Mouse (Mus musculus): ENCODE measurements around the gene Tecpr2. TPM values are rescaled to one million over a fixed set of nuclear protein-coding genes. Genes with fewer than 3 reads are reported as not detected.
A peak's percentile ranks its signal among the peaks of the same experiment; 100 is the strongest.

Gene Tecpr2
- polyA plus RNA-seq, 1 experiment from 2014 or later, result 3.8 TPM

- Histone ChIP-seq H3K9ac (ENCODE audit: low read length) (no peak overlapping the region), H3K4me1 (ENCODE audit: control insufficient read depth, insufficient read depth, low read length) (no peaks in the 10 kb centered on the region), H3K36me3 (ENCODE audit: control insufficient read depth, insufficient read depth, low read length) (peaks cover 22% of the 10 kb centered on the region), H3K4me3 (ENCODE audit: low read depth, low read length) (no peak overlapping the region), H3K4me2 (ENCODE audit: low read length) (no peak overlapping the region), H3K27me3 (replicated peaks; ENCODE audit: control insufficient read depth, insufficient read depth, low read length) (no peaks in the 10 kb centered on the region), H3K27ac (ENCODE audit: low read depth, low read length) (no peak overlapping the region), H3K9me3 (replicated peaks; ENCODE audit: control insufficient read depth, low read length) (no peaks in the 10 kb centered on the region)
- ATAC-seq (no peak), DNase-seq (ENCODE audit: low spot score) (no peak)
Measured at GRCm38 (mm10) chr12:110860293-110860692, 28.8 kb upstream of the Tecpr2 start.

DNA sequence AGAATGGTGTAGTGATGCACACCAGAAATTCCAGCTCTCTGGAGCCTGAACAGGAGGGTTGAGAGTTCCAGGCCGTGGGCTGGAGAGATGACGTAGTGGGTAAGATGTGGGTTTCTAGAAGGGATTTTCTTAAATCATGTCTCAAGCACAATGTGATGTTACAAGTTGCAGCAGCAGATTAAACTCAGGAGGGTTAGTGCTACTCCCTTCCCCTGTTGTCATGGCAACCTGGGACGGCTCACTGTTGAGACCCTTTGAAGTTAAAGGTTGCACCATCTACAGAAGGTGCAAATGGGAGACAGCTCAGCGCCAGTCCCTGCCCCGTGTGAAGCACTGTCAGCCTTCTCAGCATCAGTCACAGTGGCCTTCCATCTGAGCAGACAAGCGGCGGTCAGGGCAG lies 27.8 kb upstream of the Tecpr2 start:
- WGBS, result 55% methylated on average over 7 of the region's 7 CpGs
- peaks cover 17% of the 10 kb centered on the region; the same call in 1 of the 2 replicates for H3K36me3 ChIP-seq (ENCODE audit: control insufficient read depth, insufficient read depth, low read length)
- ATAC-seq, result no peak
- no peaks in the 10 kb centered on the region for H3K4me1 ChIP-seq (ENCODE audit: control insufficient read depth, insufficient read depth, low read length)
- 0 out of 2 replicates have a peak overlapping the region, but pooled peaks have one; percentile 17 for H3K9ac ChIP-seq (ENCODE audit: low read length)
- H3K27me3 ChIP-seq (replicated peaks; ENCODE audit: control insufficient read depth, insufficient read depth, low read length), result no peaks in the 10 kb centered on the region
- no peaks in the 10 kb centered on the region for H3K9me3 ChIP-seq (replicated peaks; ENCODE audit: control insufficient read depth, low read length)
- peak; percentile 17 for DNase-seq (ENCODE audit: low spot score)
- no peak overlapping the region for H3K4me2 ChIP-seq (ENCODE audit: low read length)
- no peak overlapping the region for H3K27ac ChIP-seq (ENCODE audit: low read depth, low read length)
- H3K4me3 ChIP-seq (ENCODE audit: low read depth, low read length), result no peak overlapping the region

- 90% methylated on average over 6 of the region's 6 CpGs for WGBS
- H3K27ac ChIP-seq (ENCODE audit: low read depth, low read length), result no peak overlapping the region
- no peak overlapping the region for H3K9ac ChIP-seq (ENCODE audit: low read length)
- H3K4me3 ChIP-seq (ENCODE audit: low read depth, low read length), result no peak overlapping the region
- H3K36me3 ChIP-seq (ENCODE audit: control insufficient read depth, insufficient read depth, low read length), result peaks cover 36% of the 10 kb centered on the region
- no peaks in the 10 kb centered on the region for H3K27me3 ChIP-seq (replicated peaks; ENCODE audit: control insufficient read depth, insufficient read depth, low read length)
- no peaks in the 10 kb centered on the region for H3K9me3 ChIP-seq (replicated peaks; ENCODE audit: control insufficient read depth, low read length)
- DNase-seq (ENCODE audit: low spot score) (no peak), ATAC-seq (no peak)
- no peak overlapping the region for H3K4me2 ChIP-seq (ENCODE audit: low read length)
- H3K4me1 ChIP-seq (ENCODE audit: control insufficient read depth, insufficient read depth, low read length), result no peaks in the 10 kb centered on the region
Measured at GRCm38 (mm10) chr12:110864008-110864407, 25.1 kb upstream of the Tecpr2 start.

DNA sequence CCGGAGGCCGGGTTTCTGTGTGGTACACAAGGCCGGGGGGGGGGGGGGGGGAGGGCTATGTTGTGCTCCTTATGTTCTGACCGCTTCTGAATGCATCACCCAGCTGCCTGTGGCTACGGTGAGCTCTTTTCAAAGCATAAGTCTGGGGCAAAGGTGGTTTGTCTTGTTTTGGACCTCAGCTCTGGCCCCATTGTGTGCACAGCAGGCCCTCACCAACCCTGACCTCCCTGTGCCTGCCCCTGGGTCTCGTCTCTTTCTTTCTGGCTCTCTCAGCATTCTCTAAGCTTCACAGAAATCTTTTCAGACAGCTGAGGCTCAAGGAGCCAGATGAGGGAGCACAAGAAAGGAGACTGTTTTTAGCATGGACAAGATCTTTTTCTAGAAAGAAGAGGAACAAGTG lies 23.5 kb upstream of the Tecpr2 start:
- H3K4me1 ChIP-seq (ENCODE audit: control insufficient read depth, insufficient read depth, low read length), result no peaks in the 10 kb centered on the region
- H3K9me3 ChIP-seq (replicated peaks; ENCODE audit: control insufficient read depth, low read length), result no peaks in the 10 kb centered on the region
- H3K36me3 ChIP-seq (ENCODE audit: control insufficient read depth, insufficient read depth, low read length), result peaks cover 37% of the 10 kb centered on the region
- no peak for ATAC-seq
- H3K9ac ChIP-seq (ENCODE audit: low read length), result peak overlapping the region; percentile 13; the same call in 1 of the 2 replicates
- no peak overlapping the region for H3K4me3 ChIP-seq (ENCODE audit: low read depth, low read length)
- no peak overlapping the region for H3K27ac ChIP-seq (ENCODE audit: low read depth, low read length)
- WGBS, result 38% methylated on average over 5 of the region's 6 CpGs
- no peak for DNase-seq (ENCODE audit: low spot score)
- H3K27me3 ChIP-seq (replicated peaks; ENCODE audit: control insufficient read depth, insufficient read depth, low read length), result no peaks in the 10 kb centered on the region
- no peak overlapping the region for H3K4me2 ChIP-seq (ENCODE audit: low read length)

- Histone ChIP-seq H3K4me2 (ENCODE audit: low read length) (no peak overlapping the region), H3K36me3 (ENCODE audit: control insufficient read depth, insufficient read depth, low read length) (peaks cover 38% of the 10 kb centered on the region), H3K4me3 (ENCODE audit: low read depth, low read length) (no peak overlapping the region), H3K9ac (ENCODE audit: low read length) (no peak overlapping the region; the same call in 1 of the 2 replicates), H3K4me1 (ENCODE audit: control insufficient read depth, insufficient read depth, low read length) (no peaks in the 10 kb centered on the region), H3K27ac (ENCODE audit: low read depth, low read length) (no peak overlapping the region), H3K9me3 (replicated peaks; ENCODE audit: control insufficient read depth, low read length) (no peaks in the 10 kb centered on the region), H3K27me3 (replicated peaks; ENCODE audit: control insufficient read depth, insufficient read depth, low read length) (no peaks in the 10 kb centered on the region)
- ATAC-seq (no peak), DNase-seq (ENCODE audit: low spot score) (no peak)
- 75% methylated on average over 10 of the region's 10 CpGs for WGBS
Measured at GRCm38 (mm10) chr12:110865989-110866388, 23.1 kb upstream of the Tecpr2 start.

- Histone ChIP-seq H3K36me3 (ENCODE audit: control insufficient read depth, insufficient read depth, low read length) (peaks cover 75% of the 10 kb centered on the region), H3K4me2 (ENCODE audit: low read length) (no peak overlapping the region), H3K9me3 (replicated peaks; ENCODE audit: control insufficient read depth, low read length) (no peaks in the 10 kb centered on the region), H3K4me3 (ENCODE audit: low read depth, low read length) (no peak overlapping the region), H3K4me1 (ENCODE audit: control insufficient read depth, insufficient read depth, low read length) (no peaks in the 10 kb centered on the region), H3K27me3 (replicated peaks; ENCODE audit: control insufficient read depth, insufficient read depth, low read length) (no peaks in the 10 kb centered on the region), H3K27ac (ENCODE audit: low read depth, low read length) (no peak overlapping the region), H3K9ac (ENCODE audit: low read length) (no peak overlapping the region)
- DNase-seq (ENCODE audit: low spot score), result no peak
- ATAC-seq, result no peak
- whole genome bisulfite sequencing, result 93% methylated on average over 4 of the region's 4 CpGs
Measured at GRCm38 (mm10) chr12:110870107-110870506, 19.0 kb upstream of the Tecpr2 start.

GRCm38 (mm10) chr12:110871247-110871646 lies 17.8 kb upstream of the Tecpr2 start:
- H3K27ac ChIP-seq (ENCODE audit: low read depth, low read length), result no peak overlapping the region
- H3K4me2 ChIP-seq (ENCODE audit: low read length), result no peak overlapping the region
- H3K4me1 ChIP-seq (ENCODE audit: control insufficient read depth, insufficient read depth, low read length), result no peaks in the 10 kb centered on the region
- WGBS, result 94% methylated on average over 5 of the region's 5 CpGs
- no peak overlapping the region for H3K4me3 ChIP-seq (ENCODE audit: low read depth, low read length)
- no peaks in the 10 kb centered on the region for H3K27me3 ChIP-seq (replicated peaks; ENCODE audit: control insufficient read depth, insufficient read depth, low read length)
- DNase-seq (ENCODE audit: low spot score), result no peak
- H3K36me3 ChIP-seq (ENCODE audit: control insufficient read depth, insufficient read depth, low read length), result peaks cover 82% of the 10 kb centered on the region
- no peaks in the 10 kb centered on the region for H3K9me3 ChIP-seq (replicated peaks; ENCODE audit: control insufficient read depth, low read length)
- ATAC-seq, result no peak
- H3K9ac ChIP-seq (ENCODE audit: low read length), result no peak overlapping the region

- WGBS, result 89% methylated on average over 2 of the region's 2 CpGs
- Histone ChIP-seq H3K4me1 (ENCODE audit: control insufficient read depth, insufficient read depth, low read length) (no peaks in the 10 kb centered on the region), H3K27ac (ENCODE audit: low read depth, low read length) (no peak overlapping the region), H3K4me3 (ENCODE audit: low read depth, low read length) (no peak overlapping the region), H3K36me3 (ENCODE audit: control insufficient read depth, insufficient read depth, low read length) (peaks cover 88% of the 10 kb centered on the region), H3K9ac (ENCODE audit: low read length) (no peak overlapping the region), H3K9me3 (replicated peaks; ENCODE audit: control insufficient read depth, low read length) (no peaks in the 10 kb centered on the region), H3K4me2 (ENCODE audit: low read length) (no peak overlapping the region), H3K27me3 (replicated peaks; ENCODE audit: control insufficient read depth, insufficient read depth, low read length) (no peaks in the 10 kb centered on the region)
- DNase-seq (ENCODE audit: low spot score) (no peak), ATAC-seq (no peak)
Measured at GRCm38 (mm10) chr12:110875351-110875750, 13.7 kb upstream of the Tecpr2 start.

- ATAC-seq (no peak), DNase-seq (ENCODE audit: low spot score) (no peak)
- H3K27me3 ChIP-seq (replicated peaks; ENCODE audit: control insufficient read depth, insufficient read depth, low read length), result no peaks in the 10 kb centered on the region
- H3K4me3 ChIP-seq (ENCODE audit: low read depth, low read length), result no peak overlapping the region
- H3K9me3 ChIP-seq (replicated peaks; ENCODE audit: control insufficient read depth, low read length), result no peaks in the 10 kb centered on the region
- WGBS, result 90% methylated on average over 7 of the region's 7 CpGs
- peaks cover 48% of the 10 kb centered on the region for H3K36me3 ChIP-seq (ENCODE audit: control insufficient read depth, insufficient read depth, low read length)
- H3K4me2 ChIP-seq (ENCODE audit: low read length), result no peak overlapping the region
- H3K27ac ChIP-seq (ENCODE audit: low read depth, low read length), result no peak overlapping the region
- no peak overlapping the region for H3K9ac ChIP-seq (ENCODE audit: low read length)
- H3K4me1 ChIP-seq (ENCODE audit: control insufficient read depth, insufficient read depth, low read length), result no peaks in the 10 kb centered on the region
Measured at GRCm38 (mm10) chr12:110882291-110882690, 6.8 kb upstream of the Tecpr2 start.
